Mouse (Mus musculus): Measurements from ENCODE around the gene Triap1. TPM values are rescaled to one million over a fixed set of nuclear protein-coding genes. Genes with fewer than 3 reads are reported as not detected.
A peak's percentile ranks its signal among the peaks of the same experiment; 100 is the strongest.

Triap1 gene
- polyA plus RNA-seq, 1 experiment = 27.8 TPM

DNA sequence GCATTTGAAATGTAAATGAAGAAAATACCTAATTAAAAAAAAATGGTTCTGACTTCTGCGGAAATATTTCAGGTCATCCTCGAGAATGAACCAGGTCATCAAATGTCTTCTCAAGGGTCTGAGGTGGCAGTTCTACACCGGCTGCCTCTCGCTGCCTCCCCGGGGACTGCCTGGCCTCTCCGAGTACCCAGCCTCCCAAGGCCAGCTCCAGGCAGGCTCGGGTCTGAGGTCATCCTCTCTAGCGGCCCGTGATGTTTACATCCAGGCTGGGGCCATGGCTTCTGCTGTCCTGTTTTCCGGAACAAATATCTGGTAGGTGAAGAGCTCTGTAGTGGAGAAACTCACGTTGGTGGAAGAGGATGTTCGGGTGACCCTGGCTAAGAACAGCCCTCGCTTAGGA, 14.0 kb downstream of the Triap1 start:
- TF ChIP-seq POLR2A (IDR thresholded peaks at IDR 0.05; ENCODE audit: extremely low read depth, insufficient read depth, low read length) (no peak), CTCF (IDR thresholded peaks at IDR 0.05; ENCODE audit: extremely low read depth, insufficient read depth, low read length) (no peak)
- Histone ChIP-seq H3K4me3 (ENCODE audit: insufficient read depth, low read length) (no peak overlapping the region), H3K4me1 (ENCODE audit: control insufficient read depth, insufficient read depth, low read length) (no peaks in the 10 kb centered on the region), H3K27ac (ENCODE audit: insufficient read depth, low read length) (no peak overlapping the region)

DNA sequence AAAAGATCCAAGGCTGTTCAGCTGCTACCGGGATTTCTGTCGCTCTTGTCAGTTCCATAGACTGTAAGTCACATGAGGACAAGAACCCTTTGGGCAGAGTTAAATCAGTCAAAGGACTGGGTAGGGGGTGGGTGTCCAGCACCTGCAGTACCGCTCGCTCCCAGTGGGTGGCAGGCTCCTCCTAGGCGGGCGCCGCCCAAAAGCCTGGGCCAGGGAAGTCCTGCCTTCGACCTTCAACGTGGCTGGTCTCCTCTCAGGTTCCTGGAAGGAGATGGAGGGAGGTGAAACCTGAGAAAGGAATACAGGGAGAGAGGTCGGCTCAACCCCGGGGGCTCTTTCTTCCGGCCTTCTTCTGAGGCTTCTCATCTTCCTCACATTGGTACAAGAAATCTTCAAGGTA, 17.8 kb downstream of the Triap1 start:
- TF ChIP-seq CTCF (IDR thresholded peaks at IDR 0.05; ENCODE audit: extremely low read depth, insufficient read depth, low read length) (peak; percentile 82), POLR2A (IDR thresholded peaks at IDR 0.05; ENCODE audit: extremely low read depth, insufficient read depth, low read length) (no peak)
- Histone ChIP-seq H3K4me1 (ENCODE audit: control insufficient read depth, insufficient read depth, low read length) (peaks cover 4% of the 10 kb centered on the region), H3K4me3 (ENCODE audit: insufficient read depth, low read length) (no peak overlapping the region), H3K27ac (ENCODE audit: insufficient read depth, low read length) (no peak overlapping the region)

DNA sequence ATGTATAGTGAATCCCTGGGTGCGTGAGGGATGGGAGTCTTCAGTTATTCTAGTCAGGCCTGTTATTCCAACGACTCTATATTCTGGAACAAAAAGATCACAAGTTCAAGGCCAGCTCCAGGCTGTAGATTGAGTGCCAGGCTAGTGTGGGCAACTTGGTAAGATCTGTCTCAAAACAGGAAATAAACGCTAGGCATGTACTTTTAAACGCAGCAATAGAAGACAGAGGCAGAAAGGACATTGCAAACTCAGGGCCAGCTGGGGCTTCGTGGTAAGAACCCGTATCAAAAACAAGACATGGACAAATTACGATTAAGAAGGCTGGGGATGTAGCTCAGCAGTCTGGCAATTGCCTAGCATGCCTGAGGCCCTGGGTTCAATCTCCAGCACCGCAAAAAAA, 18.4 kb downstream of the Triap1 start:
- Histone ChIP-seq H3K4me3 (ENCODE audit: insufficient read depth, low read length) (no peak overlapping the region), H3K4me1 (ENCODE audit: control insufficient read depth, insufficient read depth, low read length) (peaks cover 4% of the 10 kb centered on the region)

DNA sequence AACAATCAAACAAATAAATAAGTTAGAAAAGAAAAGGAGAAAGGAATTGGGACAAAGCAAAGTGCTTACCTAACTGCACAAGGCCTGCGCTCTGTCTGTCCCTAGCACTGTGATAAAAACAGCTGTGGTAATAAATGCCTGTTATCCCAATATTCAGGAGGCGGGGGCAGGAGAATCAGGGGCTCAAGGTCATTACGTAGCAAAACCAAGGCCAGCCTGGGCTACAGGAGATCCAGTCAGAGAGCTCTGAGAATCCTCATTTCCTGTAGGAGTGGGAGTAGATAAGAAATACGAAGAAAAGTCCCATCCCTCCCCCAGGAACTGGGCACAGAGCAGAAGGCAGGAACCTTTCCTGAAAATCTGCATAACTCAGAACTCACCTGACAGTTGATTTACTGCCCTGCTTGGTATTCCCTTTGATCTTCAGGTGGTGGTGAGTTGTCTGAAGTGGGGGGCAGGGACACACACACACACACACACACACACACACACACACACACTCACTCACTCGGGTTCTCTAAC, 18.9 kb downstream of the Triap1 start:
- no peak overlapping the region for H3K27ac ChIP-seq (ENCODE audit: insufficient read depth, low read length)
- no peak overlapping the region for H3K4me3 ChIP-seq (ENCODE audit: insufficient read depth, low read length)
- no peak for TF ChIP-seq CTCF (IDR thresholded peaks at IDR 0.05; ENCODE audit: extremely low read depth, insufficient read depth, low read length)
- peaks cover 4% of the 10 kb centered on the region for H3K4me1 ChIP-seq (ENCODE audit: control insufficient read depth, insufficient read depth, low read length)

More for the DNA sequence above, 18.4 kb downstream of the Triap1 start:
- no peak for TF ChIP-seq CTCF (IDR thresholded peaks at IDR 0.05; ENCODE audit: extremely low read depth, insufficient read depth, low read length)
- TF ChIP-seq POLR2A (IDR thresholded peaks at IDR 0.05; ENCODE audit: extremely low read depth, insufficient read depth, low read length) = no peak
- no peak overlapping the region for H3K27ac ChIP-seq (ENCODE audit: insufficient read depth, low read length)

DNA sequence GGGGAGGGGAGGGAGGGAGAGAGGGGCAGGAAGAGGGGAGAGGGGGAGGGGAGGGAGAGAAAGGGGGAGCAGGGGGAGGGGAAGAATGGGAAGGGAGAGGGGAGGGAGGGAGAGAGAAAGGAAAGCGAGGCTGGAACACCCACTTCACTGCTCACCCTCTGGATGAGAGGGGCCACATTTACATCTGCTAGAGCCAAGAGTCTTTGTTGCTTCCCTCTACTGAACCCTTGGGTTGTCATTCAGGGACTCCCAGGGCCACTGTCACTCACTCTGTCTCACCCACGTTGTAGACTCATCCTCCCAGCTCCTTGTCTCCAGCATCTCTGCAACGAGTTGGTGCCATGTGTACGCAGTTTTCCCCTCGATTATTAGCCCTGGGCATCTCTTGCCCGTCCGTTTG, 21.2 kb downstream of the Triap1 start:
- TF ChIP-seq POLR2A (IDR thresholded peaks at IDR 0.05; ENCODE audit: extremely low read depth, insufficient read depth, low read length) = no peak
- TF ChIP-seq CTCF (IDR thresholded peaks at IDR 0.05; ENCODE audit: extremely low read depth, insufficient read depth, low read length) = no peak
- Histone ChIP-seq H3K4me3 (ENCODE audit: insufficient read depth, low read length) (no peak overlapping the region), H3K4me1 (ENCODE audit: control insufficient read depth, insufficient read depth, low read length) (peaks cover 4% of the 10 kb centered on the region), H3K27ac (ENCODE audit: insufficient read depth, low read length) (no peak overlapping the region)

DNA sequence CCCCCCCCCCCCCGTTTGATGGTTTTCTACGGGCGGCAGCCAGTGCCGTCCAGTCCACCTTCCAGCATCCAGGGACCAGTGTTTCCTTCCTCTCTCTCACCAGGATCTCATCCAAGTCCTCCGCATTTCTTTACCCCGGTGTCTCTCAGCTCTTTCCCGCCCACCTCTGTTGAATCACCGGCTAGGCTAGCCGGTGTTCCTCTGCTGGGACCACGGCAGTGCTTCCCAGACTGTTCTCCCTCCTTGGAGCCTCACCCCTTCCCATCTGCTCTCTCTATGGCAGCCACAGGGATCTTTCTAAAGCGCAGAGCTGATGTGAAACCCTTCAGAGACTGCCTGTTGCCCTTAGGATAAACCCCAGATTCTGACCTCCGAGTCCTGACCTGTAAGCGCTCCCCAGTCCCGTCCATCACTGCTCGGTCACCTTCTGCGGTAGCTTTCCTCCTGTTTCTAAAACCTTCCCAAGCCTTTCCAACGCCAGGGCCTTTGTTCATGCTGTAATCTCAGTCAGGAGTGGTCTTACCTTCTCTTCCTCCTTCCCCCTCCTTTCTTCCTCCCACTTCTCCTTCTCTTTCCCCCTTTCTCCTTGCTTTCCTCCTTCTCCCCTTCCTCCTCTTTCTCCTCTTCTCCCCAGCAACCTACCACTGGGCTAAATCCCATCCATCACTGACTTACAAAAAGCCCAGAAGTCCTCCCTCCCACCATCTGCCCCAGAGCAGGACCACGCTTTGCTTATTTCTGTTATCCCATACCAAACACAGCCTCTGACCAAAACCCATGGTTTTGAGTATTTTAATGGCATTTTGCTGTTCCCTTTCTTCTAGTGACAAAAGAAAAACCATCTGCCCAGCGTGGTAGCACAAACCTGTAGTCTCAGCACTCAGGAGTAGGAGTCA, 22.0 kb downstream of the Triap1 start:
- Histone ChIP-seq H3K27ac (ENCODE audit: insufficient read depth, low read length) (0 out of 2 replicates have a peak overlapping the region, but pooled peaks have one; percentile 11), H3K4me3 (ENCODE audit: insufficient read depth, low read length) (no peak overlapping the region), H3K4me1 (ENCODE audit: control insufficient read depth, insufficient read depth, low read length) (peaks cover 4% of the 10 kb centered on the region)
- TF ChIP-seq POLR2A (IDR thresholded peaks at IDR 0.05; ENCODE audit: extremely low read depth, insufficient read depth, low read length) (no peak), CTCF (IDR thresholded peaks at IDR 0.05; ENCODE audit: extremely low read depth, insufficient read depth, low read length) (no peak)

DNA sequence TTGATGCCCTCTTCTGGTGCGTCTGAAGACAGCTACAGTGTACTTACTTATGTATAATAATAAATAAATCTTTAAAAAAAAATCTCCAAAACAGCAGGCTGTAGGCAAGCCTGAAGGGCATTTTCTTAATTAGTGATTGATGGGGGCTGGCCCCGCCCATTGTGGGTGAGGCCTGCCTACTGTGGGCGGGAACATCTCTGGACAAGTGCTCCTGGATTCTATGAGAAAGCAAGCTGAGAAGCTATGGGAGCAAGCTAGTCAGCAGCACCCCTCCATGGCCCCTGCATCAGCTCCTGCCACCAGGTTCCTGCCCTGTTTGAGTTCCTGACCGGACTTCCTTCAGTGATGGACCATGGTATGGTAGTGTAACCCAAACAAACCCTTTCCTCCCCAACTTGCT, 23.8 kb downstream of the Triap1 start:
- TF ChIP-seq POLR2A (IDR thresholded peaks at IDR 0.05; ENCODE audit: extremely low read depth, insufficient read depth, low read length) (no peak), CTCF (IDR thresholded peaks at IDR 0.05; ENCODE audit: extremely low read depth, insufficient read depth, low read length) (no peak)

DNA sequence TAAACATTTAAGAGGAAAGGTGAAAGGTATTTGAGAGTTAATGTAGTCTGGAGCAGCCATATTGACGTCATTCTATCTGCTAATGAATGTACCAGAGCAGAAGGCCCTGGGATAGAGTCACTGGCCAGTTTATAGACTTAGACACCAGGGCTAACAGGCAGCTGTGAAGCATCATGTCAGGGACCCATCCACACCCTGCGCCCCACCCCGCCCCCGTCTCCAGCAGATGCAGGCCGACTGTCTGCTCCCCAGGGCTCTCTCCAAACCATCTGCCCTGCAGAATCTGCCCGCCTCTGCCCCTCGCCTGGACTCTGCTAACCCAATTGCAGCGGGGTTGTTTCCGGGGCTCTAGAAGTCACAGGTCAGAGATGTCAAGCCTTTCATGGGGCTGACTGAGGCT, 30.7 kb downstream of the Triap1 start:
- TF ChIP-seq CTCF (IDR thresholded peaks at IDR 0.05; ENCODE audit: extremely low read depth, insufficient read depth, low read length) (no peak), POLR2A (IDR thresholded peaks at IDR 0.05; ENCODE audit: extremely low read depth, insufficient read depth, low read length) (no peak)
- no peaks in the 10 kb centered on the region for H3K4me1 ChIP-seq (ENCODE audit: control insufficient read depth, insufficient read depth, low read length)
- no peak overlapping the region for H3K4me3 ChIP-seq (ENCODE audit: insufficient read depth, low read length)
- no peak overlapping the region for H3K27ac ChIP-seq (ENCODE audit: insufficient read depth, low read length)

More for the DNA sequence above, 23.8 kb downstream of the Triap1 start:
- Histone ChIP-seq H3K4me3 (ENCODE audit: insufficient read depth, low read length) (no peak overlapping the region), H3K27ac (ENCODE audit: insufficient read depth, low read length) (no peak overlapping the region), H3K4me1 (ENCODE audit: control insufficient read depth, insufficient read depth, low read length) (peaks cover 4% of the 10 kb centered on the region)

DNA sequence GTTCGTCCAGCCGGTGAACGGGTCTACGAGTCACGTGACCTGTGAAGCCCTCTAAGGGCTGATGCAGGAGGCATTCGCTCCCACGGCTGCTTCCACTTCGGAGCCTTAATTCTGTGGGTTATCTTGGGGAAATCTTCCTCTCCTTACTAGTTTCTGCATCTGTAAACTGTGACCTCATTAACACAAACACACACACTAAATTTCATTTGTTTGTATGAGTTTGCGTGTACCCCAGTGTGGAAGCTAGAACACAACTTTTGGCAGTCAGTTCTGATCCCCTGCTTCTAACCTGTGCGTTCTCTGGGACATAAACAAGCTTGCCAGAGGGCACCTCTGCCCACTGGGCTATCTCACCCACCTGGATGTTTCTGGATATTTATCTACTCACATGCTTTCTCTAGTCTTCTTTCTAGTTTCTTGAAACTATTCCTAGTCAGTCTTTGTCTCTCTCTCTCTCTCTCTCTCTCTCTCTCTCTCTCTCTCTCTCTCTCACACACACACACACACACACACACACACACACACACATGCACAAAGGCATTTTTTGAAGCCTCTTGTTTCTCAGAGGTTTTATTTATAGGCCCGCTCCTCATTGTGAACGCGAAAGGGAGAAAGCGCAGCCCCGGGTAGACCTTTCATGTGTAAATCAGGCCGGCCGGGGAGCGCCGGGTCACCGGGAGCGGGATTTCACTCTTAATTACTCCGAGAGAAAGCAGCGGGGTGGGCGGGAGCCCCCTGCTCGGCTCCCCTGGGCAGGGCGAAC, 32.6 kb downstream of the Triap1 start:
- Histone ChIP-seq H3K4me1 (ENCODE audit: control insufficient read depth, insufficient read depth, low read length) (no peaks in the 10 kb centered on the region), H3K27ac (ENCODE audit: insufficient read depth, low read length) (no peak overlapping the region), H3K4me3 (ENCODE audit: insufficient read depth, low read length) (no peak overlapping the region)
- TF ChIP-seq POLR2A (IDR thresholded peaks at IDR 0.05; ENCODE audit: extremely low read depth, insufficient read depth, low read length) (no peak), CTCF (IDR thresholded peaks at IDR 0.05; ENCODE audit: extremely low read depth, insufficient read depth, low read length) (no peak)
